Mouse (Mus musculus) erythroblast, embryonic 14.5 days (primary cell): ENCODE measurements at regions not wholly inside any gene's neighbourhood (a gene's known extent, or its start where the extent isn't known, plus 50 kb on each side); places are given as distances from the start of the nearest gene placed in this dataset.

Experiments
- GATA1 ChIP-seq: IDR thresholded peaks from 2 replicates; pipeline ENCODE4 v1.6.1; 2012; ENCODE audit warnings: low read length, inconsistent platforms, mixed read lengths
- TAL1 ChIP-seq: IDR thresholded peaks from 3 replicates; pipeline ENCODE4 v1.6.1; 2012; ENCODE audit warnings: low read length, inconsistent platforms, mixed read lengths

DNA sequence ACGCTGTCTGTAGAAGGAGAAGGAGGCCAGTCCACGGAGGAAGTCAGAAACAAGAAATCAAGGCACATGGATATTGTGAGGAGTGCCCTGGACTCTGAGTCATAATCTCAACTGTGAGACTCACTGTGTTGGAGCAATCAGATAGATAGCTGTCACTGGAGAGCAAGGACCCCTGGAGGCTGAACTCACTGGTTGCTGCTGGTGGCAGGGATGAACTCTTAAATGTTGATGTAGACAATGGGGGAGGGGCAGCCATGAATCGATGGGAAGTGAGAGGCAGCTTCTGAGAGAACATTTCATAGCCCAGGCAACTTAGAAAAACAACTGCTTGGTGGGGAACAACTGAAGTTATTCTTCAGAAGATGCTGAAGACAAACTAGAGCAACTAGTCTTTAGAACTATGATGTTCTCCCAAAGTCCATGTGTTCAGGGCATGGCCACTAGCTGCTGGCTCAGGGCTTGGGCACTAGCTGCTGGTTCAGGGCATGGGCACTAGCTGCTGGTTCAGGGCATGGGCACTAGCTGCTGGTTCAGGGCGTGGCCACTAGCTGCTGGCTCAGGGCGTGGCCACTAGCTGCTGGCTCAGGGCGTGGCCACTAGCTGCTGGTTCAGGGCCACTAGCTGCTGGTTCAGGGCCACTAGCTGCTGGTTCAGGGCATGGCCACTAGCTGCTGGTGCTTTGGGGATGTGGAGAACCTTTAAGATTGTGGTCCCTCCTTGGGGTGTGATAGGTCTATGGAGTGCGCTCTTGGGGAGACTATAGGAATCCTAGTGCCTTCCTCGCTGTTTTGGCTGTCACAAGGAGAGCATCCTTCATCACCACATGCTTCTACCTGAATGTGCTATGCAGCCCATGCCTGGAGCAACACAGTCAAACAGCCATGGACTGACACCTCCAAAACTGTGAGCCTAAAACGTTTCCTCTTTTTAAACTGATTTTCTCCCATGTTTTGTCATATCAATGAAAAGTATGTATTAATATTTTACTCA lies 905.7 kb upstream of the Car8 start:
- no peak for TF ChIP-seq TAL1
- no peak for TF ChIP-seq GATA1
